Mouse (Mus musculus) thymus, postnatal 25 days (tissue): ENCODE measurements around the gene Krt73.
A peak's percentile ranks its signal among the peaks of the same experiment; 100 is the strongest.

Source experiments
- DNase-seq: peaks from one replicate; pipeline ENCODE4 v3.0.0; 2022

The Krt73 gene

DNA sequence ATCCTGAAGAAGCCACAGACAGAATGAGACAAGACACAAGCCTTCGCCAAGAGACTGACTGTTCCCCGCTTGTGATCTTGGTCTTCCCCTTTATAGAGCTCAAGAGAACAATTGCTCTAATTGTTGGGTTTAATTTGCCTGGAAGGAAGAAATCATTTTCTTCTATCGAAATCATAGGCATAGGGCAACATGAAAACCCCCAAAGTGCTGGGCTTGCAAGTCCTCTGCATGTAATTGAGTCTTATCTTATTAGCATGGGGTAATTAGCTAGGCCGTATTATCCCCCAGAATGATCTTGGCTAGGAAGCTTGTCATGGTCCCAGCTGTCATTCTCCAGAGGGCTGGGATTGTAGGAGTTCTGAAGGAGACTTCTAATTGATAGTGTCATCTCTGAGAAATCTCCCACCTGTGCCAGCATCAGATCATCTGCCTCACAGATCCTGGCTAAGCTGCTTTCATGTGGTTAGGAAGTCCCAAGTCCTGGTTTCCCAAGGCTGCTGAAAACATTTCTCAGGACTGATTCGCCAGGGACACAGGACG is at the start of gene Krt73:
Gene Krt73 (minus strand): TSS at position 51 of the 540 bp plus-strand sequence.
- no peak for DNase-seq

DNA sequence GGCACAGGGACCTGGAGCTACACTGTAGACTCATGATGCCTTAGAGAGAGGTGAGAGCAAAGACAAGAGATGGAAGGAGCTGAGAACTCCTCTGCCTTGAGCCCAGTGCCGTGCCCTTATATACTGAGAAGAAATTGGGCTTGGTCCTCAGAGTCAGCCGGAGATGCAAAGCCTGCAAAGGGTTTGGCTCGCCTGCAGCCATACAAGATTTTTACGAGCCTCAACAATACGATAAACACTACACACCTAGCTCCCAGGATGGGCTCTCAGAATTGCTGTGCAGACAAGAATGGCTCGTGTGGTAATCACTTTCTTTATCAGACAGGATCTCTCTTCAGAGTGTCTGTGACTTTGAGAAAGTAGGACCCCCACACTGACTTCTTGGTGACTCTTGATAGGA is 48.5 kb upstream of the Krt73 start, which contains the start of gene Krt1:
Gene Krt1 (minus strand): TSS at position 101 of the 400 bp plus-strand sequence.
- no peak for DNase-seq

DNA sequence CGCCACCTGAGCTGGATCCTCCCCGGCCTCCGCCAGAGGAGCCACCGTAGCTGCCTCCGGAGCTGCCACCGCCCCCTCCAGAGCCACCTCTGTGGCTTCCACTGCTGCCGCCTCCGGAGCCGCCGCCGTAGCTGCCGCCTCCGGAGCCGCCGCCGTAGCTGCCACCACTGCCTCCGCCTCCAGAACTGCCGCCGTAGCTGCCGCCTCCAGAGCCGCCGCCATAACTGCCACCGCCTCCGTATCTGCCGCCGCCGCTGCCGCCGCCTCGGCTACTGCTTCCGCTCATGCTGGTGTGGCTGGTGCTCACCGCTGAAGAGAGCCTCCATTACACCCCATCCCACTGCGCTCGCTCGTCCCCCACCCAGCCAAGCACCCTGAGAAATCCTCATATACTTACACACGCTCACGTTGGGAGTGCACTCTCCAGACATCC is 43.8 kb upstream of the Krt73 start:
- peak; percentile 38 for DNase-seq

DNA sequence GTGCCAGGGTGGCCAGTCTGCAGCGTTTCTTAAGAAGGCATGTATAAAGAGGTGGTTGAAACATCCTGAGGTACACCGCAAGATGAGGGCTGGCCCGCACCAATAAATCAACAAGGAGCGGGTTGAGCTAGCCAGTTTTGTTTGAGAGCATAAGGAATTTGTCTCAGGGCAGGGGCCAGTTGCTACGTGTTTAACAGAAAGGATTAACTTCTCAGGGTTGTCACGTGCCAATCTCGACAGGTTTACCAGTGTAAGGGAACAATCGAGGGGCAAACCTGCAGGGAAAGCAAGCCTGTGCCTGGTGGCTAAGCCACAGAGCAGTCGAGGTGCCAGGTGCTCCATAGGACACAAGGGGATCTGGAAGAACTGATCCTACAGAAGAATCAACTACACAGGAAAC is 41.0 kb upstream of the Krt73 start:
- no peak for DNase-seq

DNA sequence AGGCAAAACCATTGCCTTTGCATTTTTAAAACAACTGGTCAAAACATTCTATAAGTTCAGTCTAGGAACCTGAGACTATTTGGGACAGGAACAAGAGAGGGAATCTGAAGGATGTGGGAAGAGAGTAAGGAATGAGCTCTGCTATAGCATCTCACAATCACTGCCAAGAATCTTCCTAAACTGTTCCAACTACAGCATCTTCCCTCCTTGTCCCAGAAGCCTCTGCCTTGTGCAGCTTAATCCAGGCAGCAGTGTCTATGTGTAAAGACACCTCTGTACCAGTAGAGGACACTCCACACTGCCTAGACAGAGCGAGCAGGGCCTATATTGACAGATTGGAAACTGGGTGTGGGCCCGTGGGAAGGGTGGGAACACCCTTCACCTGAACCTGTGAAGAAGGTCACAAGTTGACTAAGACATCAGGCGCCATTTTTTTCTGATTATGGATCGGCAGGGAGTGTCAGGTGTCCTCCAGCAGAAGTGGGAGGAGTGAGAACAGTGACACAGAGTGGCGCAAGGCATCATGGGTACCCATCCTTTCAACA is 32.7 kb upstream of the Krt73 start:
- DNase-seq = no peak

DNA sequence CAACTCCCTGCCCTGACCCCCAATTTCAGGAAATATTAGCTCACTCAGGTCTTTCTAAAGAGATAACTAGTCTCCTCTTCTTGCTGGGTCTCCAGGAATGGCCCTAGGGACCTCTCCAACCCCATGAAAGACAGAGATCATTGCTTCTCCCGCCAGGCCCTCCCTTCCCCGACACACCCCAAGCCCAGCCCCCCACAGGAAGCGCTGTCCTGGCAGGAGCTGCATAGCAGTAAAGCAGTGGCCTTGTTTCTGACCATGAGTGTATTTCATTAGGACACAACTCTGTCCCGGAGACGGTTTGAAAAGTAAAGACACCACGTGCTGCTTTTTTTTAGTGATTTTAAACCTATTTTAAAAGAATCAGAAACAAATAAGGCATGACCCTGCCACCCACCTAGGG is 31.0 kb upstream of the Krt73 start:
- DNase-seq = no peak

DNA sequence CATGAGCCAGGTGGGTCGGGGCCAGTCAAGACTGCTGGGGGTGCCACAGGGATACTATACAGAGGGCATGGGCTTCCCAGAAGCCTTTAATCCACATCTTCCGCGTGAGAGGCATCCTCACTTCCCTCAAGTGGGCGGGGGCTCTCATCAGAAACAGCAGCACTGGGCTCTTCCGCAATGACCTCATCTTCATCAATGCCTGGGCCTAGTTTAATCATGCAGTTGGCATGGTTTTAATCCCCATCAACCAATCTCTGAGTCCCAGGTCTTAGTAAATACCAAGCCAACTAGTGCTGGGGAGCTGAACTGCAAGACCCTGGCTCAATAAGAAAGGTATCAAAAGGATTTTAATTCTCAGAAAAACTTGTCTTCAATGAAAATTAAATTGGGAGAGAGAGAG is 27.3 kb upstream of the Krt73 start:
- DNase-seq = no peak

DNA sequence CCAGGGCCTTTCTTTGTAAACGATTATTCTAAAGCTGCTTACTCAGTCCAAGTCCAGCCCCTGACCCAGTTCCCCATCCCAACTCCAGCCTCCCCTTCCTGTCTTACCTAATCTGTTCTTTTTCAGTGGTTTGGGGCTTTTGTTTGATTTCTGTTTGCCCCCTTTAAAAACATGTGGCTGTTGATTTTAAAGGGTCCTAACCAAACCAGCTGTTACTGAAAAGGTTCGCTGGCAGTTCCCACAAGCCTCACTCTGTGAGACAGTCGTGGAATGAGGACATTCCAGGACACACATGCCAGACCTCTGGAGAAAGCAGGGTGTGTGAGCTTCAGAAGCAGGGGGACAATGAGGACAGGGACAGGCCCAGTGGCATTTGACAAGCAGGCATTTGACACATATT is 19.6 kb upstream of the Krt73 start:
- DNase-seq = no peak

DNA sequence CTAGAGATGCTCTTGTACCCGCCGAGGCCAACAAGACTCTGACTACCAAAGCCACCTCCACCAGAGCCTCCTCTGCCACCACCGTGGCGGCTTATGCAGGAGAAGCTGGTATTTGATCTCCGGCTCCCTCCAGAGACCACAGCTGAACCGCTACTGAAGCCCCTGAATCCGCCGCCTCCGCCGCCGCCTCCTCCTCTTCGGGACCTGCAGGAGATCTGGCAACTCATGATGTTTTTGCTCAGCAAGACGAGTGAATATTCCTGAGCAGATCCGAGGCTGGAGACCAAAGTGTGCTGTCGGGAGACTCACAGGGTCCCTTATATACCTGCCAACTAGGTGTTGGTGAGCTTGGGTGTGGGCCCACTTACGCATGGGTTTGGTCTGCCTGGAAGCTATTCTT is 15.7 kb upstream of the Krt73 start, which contains the start of gene Krt2:
Gene Krt2 (minus strand): TSS at position 295 of the 400 bp plus-strand sequence.
- no peak for DNase-seq

DNA sequence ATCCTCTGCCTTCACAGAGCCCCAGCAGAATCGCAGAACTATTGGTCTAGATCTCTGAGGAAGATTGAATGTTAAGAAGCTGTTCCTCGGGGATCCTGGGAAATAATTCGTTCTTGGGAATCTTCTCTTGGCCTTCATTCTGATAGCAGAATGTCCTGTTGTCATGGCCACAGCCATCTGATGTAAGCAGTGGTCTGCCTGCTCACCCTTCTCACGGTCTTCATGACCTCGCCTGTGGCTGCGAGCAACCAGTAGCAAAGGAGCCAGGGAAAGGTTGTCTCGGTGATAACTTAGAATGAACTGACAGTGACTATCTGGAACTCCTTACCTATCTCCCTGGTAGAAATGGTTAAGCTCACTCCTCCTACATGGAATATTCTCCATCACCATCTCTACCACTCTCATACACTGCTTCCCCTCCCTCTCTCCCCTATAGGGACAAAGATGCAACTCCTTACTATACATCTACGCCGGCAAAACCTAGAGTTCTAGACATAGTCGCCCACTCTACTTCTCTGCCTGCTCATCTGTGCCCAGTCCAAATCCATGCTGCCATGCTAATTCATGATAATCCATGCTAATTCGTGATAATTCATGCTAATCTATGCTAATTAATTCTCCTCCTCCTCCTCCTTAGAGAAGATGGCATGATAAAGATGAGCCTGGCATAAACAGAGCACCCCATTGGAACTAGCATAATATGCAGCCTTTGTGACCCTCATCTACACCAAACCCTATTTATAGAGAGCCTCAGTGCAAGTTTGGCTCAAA is 1.1 kb upstream of the Krt73 start:
- no peak for DNase-seq

DNA sequence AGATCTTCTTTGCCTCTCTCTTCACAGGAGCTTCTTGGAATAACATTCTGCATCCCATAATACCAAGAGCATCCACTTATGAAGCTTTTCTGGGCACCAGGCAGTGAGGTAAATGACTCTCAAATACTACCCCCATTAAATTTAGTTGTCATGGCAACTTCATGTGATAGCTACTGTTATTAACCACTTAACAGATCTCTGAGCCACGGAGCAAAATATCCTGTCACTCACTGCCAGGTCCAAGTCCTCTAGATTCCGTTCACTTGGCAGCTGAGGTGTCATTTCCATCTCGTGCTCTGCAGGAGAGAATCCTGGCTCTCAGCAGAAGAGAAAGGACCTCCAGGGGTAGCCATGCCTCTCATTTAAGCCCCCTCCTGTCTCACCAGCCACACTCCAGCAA is 11.3 kb downstream of the Krt73 start:
- DNase-seq = no peak

DNA sequence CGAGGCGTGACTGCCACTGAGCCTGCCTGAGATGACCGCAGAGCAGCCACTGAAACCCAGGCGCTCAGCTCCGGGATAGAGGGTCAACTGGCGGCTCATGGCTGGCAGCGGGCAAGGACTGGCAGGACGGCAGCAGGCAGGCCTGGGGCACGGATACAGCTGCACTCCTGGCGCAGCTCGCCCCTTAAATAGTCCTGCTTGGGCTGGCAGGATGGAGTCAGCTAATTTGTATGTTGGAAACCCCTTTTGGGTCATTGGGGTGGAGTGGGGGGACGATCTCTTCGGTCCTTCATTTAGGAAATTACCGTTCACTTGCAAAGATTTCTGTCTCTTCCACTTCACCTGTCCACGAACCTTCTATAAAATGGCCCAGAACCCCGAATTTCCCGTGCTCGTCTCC is 15.8 kb downstream of the Krt73 start, which contains the start of gene Krt72:
Gene Krt72 (minus strand): TSS at position 101 of the 400 bp plus-strand sequence.
- no peak for DNase-seq

DNA sequence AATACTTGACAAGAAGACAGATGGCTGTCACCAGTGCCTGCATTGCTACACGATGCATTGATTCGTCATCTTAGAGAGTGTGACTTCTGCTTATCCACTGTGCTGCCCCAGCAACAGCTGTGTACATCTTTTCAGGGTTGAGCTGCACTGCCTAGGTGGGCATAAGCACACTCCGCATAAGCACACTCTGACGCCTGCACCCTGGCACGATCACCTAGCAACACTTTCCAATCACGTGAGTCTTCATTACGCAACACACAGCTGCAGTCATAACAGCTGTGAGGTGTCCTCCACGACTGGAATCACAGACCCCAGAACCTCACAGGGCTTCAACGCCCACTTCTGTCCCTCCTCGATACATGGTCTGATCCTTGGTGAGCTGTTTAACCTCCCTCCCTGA is 28.7 kb downstream of the Krt73 start:
- no peak for DNase-seq

DNA sequence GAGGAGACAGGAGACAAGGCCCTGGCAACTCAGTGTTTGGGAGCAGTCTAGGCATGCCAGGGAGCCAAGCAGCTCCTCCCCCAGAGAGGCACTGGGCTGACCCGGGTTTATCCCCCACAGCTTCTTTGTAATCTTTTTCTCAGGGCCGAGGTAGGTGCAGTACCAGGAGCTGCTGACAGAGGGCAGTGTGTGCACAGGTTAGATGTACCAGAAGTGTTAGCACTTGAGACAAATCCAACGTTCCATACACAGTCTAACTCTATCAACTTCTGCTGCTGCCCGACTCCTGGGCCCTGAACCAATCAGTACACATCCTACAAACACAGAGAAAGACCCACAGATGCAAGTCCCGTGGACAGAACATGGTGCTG is 29.4 kb downstream of the Krt73 start:
- peak; percentile 71 for DNase-seq

DNA sequence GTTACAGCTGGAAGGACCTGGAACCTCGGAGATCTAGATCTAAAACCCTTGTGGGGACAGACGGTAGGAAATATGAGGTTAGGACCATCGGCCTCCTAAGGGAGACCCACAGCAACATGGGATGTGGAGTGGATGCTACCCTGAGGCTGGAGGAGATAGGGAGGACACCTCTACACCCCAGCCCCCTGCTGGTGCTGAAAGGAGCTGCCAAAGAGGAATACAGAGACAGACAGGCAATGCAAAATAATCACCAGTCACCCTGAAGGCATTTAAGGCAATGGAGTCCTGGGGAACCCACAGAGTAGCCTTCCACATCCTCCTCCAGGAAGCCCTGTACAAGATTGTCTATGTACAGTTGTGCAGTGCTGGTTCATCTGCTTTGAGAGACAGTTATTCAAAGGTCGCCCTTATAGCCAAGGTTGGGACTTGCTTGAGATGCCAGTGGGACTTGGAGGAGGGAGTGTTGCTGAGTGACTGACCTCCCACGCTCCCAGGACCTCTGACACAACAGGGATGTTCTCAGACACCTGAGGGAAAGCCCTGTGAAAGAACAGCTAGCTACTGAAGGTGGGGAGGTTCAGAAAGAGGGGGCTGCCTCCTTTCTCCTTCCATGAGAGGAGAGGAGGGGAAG is 30.0 kb downstream of the Krt73 start:
- DNase-seq = no peak

DNA sequence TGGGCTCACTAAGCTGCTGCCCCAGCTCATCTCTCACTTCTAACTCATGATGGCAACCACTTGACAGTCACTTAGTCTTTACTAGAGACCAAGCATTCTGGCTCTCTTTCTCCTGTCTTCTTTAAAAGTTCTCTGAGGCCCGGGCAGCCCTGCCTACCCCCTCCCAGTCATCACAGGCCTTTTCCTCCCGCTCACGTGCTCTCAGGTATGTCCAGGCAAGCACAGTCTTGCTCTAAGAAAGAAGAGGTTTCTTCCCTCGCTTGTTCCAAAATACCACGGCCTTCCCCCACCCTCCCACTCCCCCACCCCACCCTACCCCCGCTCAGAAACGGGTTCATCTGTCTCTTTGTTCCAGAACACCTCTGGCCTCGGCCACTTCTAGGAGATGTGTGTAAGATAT is 31.9 kb downstream of the Krt73 start:
- no peak for DNase-seq
